Mouse (Mus musculus) spleen, adult 2 months (tissue): ENCODE data around the gene Adrb1.

ENCODE experiments used
- CTCF ChIP-seq: fragments of 200-500 bp; IDR thresholded peaks from 2 replicates; pipeline ENCODE4 v1.5.1; 2011; ENCODE audit warnings: mild to moderate bottlenecking, inconsistent platforms; ENCODE audit not compliant: insufficient read depth, insufficient read length, insufficient replicate concordance; ENCODE audit errors: extremely low read depth
- POLR2A ChIP-seq: fragments of 200-500 bp; IDR thresholded peaks from 2 replicates; pipeline ENCODE4 v1.6.1; 2011; ENCODE audit warnings: low read depth, low read length, inconsistent platforms

DNA sequence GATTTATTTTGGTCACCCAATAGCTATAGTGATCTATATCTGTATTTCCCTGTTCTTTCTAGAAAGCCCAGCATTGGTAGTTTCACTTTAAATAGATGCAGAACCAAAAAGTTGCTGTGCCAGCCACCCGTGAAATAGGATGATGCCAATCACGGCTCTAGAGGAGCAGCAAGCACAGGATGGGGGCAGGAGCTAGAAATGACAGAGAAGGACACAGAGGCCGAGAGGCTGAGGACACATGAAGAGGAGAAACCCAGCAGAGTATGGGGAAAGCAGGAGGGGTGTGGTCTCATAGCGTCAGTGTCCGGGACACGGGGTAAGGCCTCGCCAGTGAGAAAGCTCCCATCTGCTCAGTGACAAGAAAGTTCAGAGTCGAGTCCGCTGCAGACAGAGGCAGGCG is 25.9 kb downstream of the Adrb1 start:
- TF ChIP-seq CTCF: no peak
- no peak for TF ChIP-seq POLR2A
